In genomic region chr9:101919324-101919723, GRCm38 (mm10) we compare ENCODE assay signal across 37 mouse cellular contexts. TPM values are rescaled to one million over a fixed set of nuclear protein-coding genes. Genes with fewer than 3 reads are reported as not detected.
"Had no signal": no experiment of that assay in that cellular context is flagged by ENCODE, and none has a peak within 500 bp of the region (broad histone marks: within the 10 kb centered on the region; RNA-seq: fewer than 3 reads in every experiment).

No protein-coding gene starts in this region.

- H3K27ac ChIP-seq: embryonic facial prominence, embryonic 10.5 days; embryonic facial prominence, embryonic 12.5 days; embryonic facial prominence, embryonic 13.5 days; embryonic facial prominence, embryonic 15.5 days; forebrain, embryonic 10.5 days; forebrain, embryonic 12.5 days; forebrain, embryonic 13.5 days; forebrain, embryonic 15.5 days; gastrocnemius, adult 2 months had no signal

- DNase-seq: cerebellum, adult 18-20 months; cerebellum, adult 8-10 months; cerebellum, adult 9-10 months; cerebellum, adult 9-11 months; cerebellum, postnatal 10 days; cerebellum, postnatal 25 days; cerebellum, postnatal 36 days; embryo, embryonic 11 days; forebrain, postnatal 0 days; gastrocnemius, adult 2 months; gastrocnemius, postnatal 10 days; gastrocnemius, postnatal 14 days; gastrocnemius, postnatal 25 days; gastrocnemius, postnatal 36 days; heart, adult 18-20 months had no signal

- H3K4me3 ChIP-seq: embryonic facial prominence, embryonic 10.5 days; embryonic facial prominence, embryonic 12.5 days; embryonic facial prominence, embryonic 13.5 days; embryonic facial prominence, embryonic 15.5 days; erythroblast, embryonic 14.5 days; forebrain, embryonic 10.5 days; forebrain, embryonic 12.5 days; forebrain, embryonic 13.5 days; forebrain, embryonic 15.5 days; gastrocnemius, adult 2 months had no signal

- H3K36me3 ChIP-seq: embryonic facial prominence, embryonic 10.5 days; embryonic facial prominence, embryonic 12.5 days; embryonic facial prominence, embryonic 13.5 days; embryonic facial prominence, embryonic 15.5 days; forebrain, embryonic 10.5 days; forebrain, embryonic 15.5 days had no signal

- H3K4me1 ChIP-seq: embryonic facial prominence, embryonic 10.5 days; embryonic facial prominence, embryonic 12.5 days; embryonic facial prominence, embryonic 13.5 days; embryonic facial prominence, embryonic 15.5 days; forebrain, embryonic 12.5 days; forebrain, embryonic 13.5 days; forebrain, embryonic 15.5 days had no signal

- H3K4me2 ChIP-seq: embryonic facial prominence, embryonic 12.5 days; embryonic facial prominence, embryonic 13.5 days; embryonic facial prominence, embryonic 15.5 days; forebrain, embryonic 12.5 days; forebrain, embryonic 13.5 days; forebrain, embryonic 15.5 days had no signal

- ATAC-seq: forebrain, embryonic 13.5 days; forebrain, embryonic 14.5 days; forebrain, embryonic 15.5 days; forebrain, embryonic 16.5 days; forebrain, postnatal 0 days had no signal

- H3K27me3 ChIP-seq: embryonic facial prominence, embryonic 12.5 days; embryonic facial prominence, embryonic 13.5 days; embryonic facial prominence, embryonic 15.5 days; forebrain, embryonic 12.5 days; forebrain, embryonic 13.5 days; forebrain, embryonic 15.5 days had no signal

- H3K9me3 ChIP-seq: embryonic facial prominence, embryonic 10.5 days; embryonic facial prominence, embryonic 12.5 days; embryonic facial prominence, embryonic 13.5 days; embryonic facial prominence, embryonic 15.5 days; forebrain, embryonic 10.5 days; forebrain, embryonic 12.5 days; forebrain, embryonic 13.5 days; forebrain, embryonic 15.5 days had no signal

- H3K9ac ChIP-seq: embryonic facial prominence, embryonic 12.5 days; embryonic facial prominence, embryonic 13.5 days; embryonic facial prominence, embryonic 15.5 days; forebrain, embryonic 12.5 days; forebrain, embryonic 13.5 days; forebrain, embryonic 15.5 days; forebrain, postnatal 0 days had no signal

RNA-seq across cellular contexts. Expression of gene 9630041A04Rik, which starts 57.7 kb away (rescaled TPM):
- total RNA-seq: common myeloid progenitor, adult 5-6 weeks; forebrain, postnatal 0 days; gastrocnemius, adult 18-20 months; gastrocnemius, adult 2 months; gastrocnemius, adult 8-10 months; gastrocnemius, postnatal 10 days; gastrocnemius, postnatal 14 days; gastrocnemius, postnatal 25 days; gastrocnemius, postnatal 36 days; gastrocnemius, postnatal 4 days; granulocyte monocyte progenitor cell, adult 5-6 weeks; heart, adult 18-20 months had no signal
- polyA plus RNA-seq: cerebellum, adult 2 months; cortical plate, adult 2 months; embryonic facial prominence, embryonic 10.5 days; embryonic facial prominence, embryonic 11.5 days; embryonic facial prominence, embryonic 12.5 days; embryonic facial prominence, embryonic 13.5 days; embryonic facial prominence, embryonic 14.5 days; embryonic facial prominence, embryonic 15.5 days; erythroblast, embryonic 14.5 days; forebrain, embryonic 10.5 days; forebrain, embryonic 14.5 days; forebrain, postnatal 0 days; frontal cortex, adult 2 months; gonadal fat pad, adult 2 months had no signal
